Mouse (Mus musculus) erythroblast, adult 5-6 weeks (primary cell): ENCODE measurements around the gene Uggt1. TPM values are rescaled to one million over a fixed set of nuclear protein-coding genes. Genes with fewer than 3 reads are reported as not detected.

Source experiments
- ATAC-seq: replicated peaks from 2 replicates; pipeline ENCODE4 v1.8.0; 2016; ENCODE audit warnings: moderate number of reproducible peaks, mild to moderate bottlenecking, moderate TSS enrichment, inconsistent platforms; ENCODE audit not compliant: poor library complexity, low FRiP score, severe bottlenecking
- total RNA-seq, 2 experiments: library from RNA; stranded (forward) in 1 of 2; stranded (reverse) in 1 of 2; fragments of 150-400 nt in 1 of 2; fragments of 200-764, 138-1000 nt in 1 of 2; gene quantifications; 2 replicates each; pipeline versions ENCODE4 v1.2.3 to v1.2.4; 2015 to 2017; ENCODE audit warnings: low replicate concordance in 2 of 2

The Uggt1 gene
- total RNA-seq, 2 experiments from 2014 or later = 17.5 to 23.0 TPM

- no peak for ATAC-seq
Measured at GRCm38 (mm10) chr1:36259281-36259680, 14.8 kb upstream of the Uggt1 start.

- ATAC-seq = no peak
Measured at GRCm38 (mm10) chr1:36258631-36259030, 14.1 kb upstream of the Uggt1 start.

GRCm38 (mm10) chr1:36257276-36257675 lies 12.8 kb upstream of the Uggt1 start:
- no peak for ATAC-seq

GRCm38 (mm10) chr1:36255871-36256640 lies 11.5 kb upstream of the Uggt1 start:
- ATAC-seq = no peak

- no peak for ATAC-seq
Measured at GRCm38 (mm10) chr1:36254635-36255360, 10.3 kb upstream of the Uggt1 start.

GRCm38 (mm10) chr1:36252791-36253190 lies 8.3 kb upstream of the Uggt1 start:
- ATAC-seq = peak; percentile 89

- no peak for ATAC-seq
Measured at GRCm38 (mm10) chr1:36251426-36251825, 6.9 kb upstream of the Uggt1 start.

GRCm38 (mm10) chr1:36246688-36247087 lies 2.2 kb upstream of the Uggt1 start:
- ATAC-seq = no peak

- ATAC-seq = no peak
Measured at GRCm38 (mm10) chr1:36244828-36245215, 302 bp upstream of the Uggt1 start.

GRCm38 (mm10) chr1:36243447-36244057 lies 968 bp downstream of the Uggt1 start:
- peak; percentile 29; the same call in 1 of the 2 replicates for ATAC-seq

GRCm38 (mm10) chr1:36241903-36242429 lies 2.6 kb downstream of the Uggt1 start:
- no peak for ATAC-seq

- no peak for ATAC-seq
Measured at GRCm38 (mm10) chr1:36240176-36240575, 4.3 kb downstream of the Uggt1 start.

- no peak for ATAC-seq
Measured at GRCm38 (mm10) chr1:36239396-36239795, 5.1 kb downstream of the Uggt1 start.

GRCm38 (mm10) chr1:36235855-36236254 lies 8.7 kb downstream of the Uggt1 start:
- ATAC-seq = no peak

GRCm38 (mm10) chr1:36235057-36235639 lies 9.4 kb downstream of the Uggt1 start:
- no peak for ATAC-seq

GRCm38 (mm10) chr1:36233218-36233617 lies 11.3 kb downstream of the Uggt1 start:
- no peak for ATAC-seq

- no peak for ATAC-seq
Measured at GRCm38 (mm10) chr1:36230919-36231705, 13.4 kb downstream of the Uggt1 start.

- ATAC-seq = no peak
Measured at GRCm38 (mm10) chr1:36228461-36228860, 16.1 kb downstream of the Uggt1 start.

GRCm38 (mm10) chr1:36224648-36225047 lies 19.9 kb downstream of the Uggt1 start:
- no peak for ATAC-seq
